Mouse (Mus musculus): ENCODE measurements at regions not wholly inside any gene's neighbourhood (a gene's known extent, or its start where the extent isn't known, plus 50 kb on each side); places are given as distances from the start of the nearest gene placed in this dataset.

DNA sequence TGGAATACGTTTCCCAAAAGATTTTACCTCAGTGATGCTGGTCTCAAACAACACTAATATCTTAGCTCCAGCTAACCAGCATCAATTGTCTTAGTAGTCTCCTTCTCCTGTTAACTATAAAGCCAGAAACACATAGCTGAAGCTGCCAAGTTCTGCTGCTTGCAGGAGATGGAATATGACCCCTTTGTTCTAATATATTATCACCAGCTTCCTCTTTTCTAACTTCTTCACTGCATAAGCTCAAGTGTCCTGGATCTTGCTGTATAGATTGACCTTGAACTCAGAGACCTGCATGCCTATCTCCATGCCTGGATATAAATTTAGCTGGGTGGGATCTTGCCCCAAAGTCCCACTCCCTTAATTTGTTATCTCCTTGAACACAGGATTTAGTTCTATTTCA, 94.8 kb downstream of the Rbm46 start:
- H3K27ac ChIP-seq, result no peak overlapping the region
- H3K27me3 ChIP-seq, result no peaks in the 10 kb centered on the region

DNA sequence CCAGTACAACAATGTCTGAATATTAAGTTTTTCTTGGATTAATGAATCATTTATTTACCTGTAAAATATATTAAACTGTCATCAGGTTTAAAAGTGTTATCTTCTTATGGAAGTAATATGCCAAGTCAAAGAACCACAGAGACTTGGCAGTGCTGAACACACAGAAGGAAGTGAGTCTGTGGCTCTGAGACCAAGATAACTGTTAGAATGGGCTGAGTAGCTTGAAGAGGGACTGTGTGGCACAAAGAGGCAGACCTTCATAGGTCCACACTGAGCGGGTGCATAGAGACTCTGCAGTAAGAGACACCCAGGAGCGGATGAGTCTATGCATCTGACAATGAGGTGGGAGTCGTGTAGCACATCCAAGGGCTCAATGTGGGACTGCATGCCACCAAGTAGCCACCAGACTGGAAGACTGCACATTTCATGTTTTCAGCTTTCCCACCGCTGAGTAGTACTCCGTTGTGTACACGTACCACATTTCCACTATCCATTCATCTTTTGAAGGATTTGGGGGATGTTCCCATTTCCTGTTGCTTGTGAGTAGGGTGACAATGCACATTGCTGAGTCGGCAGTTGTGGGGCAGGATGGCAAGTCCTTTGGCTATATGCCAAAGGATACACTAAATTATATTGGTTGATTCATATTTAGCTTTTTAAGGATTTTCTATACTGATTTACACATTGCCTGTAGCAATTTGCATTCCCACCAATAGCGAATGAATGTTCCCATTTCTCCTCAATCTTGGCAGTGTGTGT, 105.6 kb downstream of the Rbm46 start:
- H3K9ac ChIP-seq, result no peak overlapping the region
- ATAC-seq (ENCODE audit: low FRiP score), result no peak
- H3K9me3 ChIP-seq, result no peaks in the 10 kb centered on the region
- 96% methylated on average over 8 of the region's 8 CpGs for WGBS
- no peak overlapping the region for H3K4me2 ChIP-seq
- H3K4me3 ChIP-seq (replicated peaks), result no peak overlapping the region
- H3K27me3 ChIP-seq, result no peaks in the 10 kb centered on the region
- no peaks in the 10 kb centered on the region for H3K36me3 ChIP-seq (replicated peaks)
- no peak overlapping the region for H3K27ac ChIP-seq
- H3K4me1 ChIP-seq, result no peaks in the 10 kb centered on the region

More for the DNA sequence above, 94.8 kb downstream of the Rbm46 start:
- Histone ChIP-seq H3K36me3 (replicated peaks) (no peaks in the 10 kb centered on the region), H3K4me2 (no peak overlapping the region), H3K9me3 (no peaks in the 10 kb centered on the region), H3K4me1 (no peaks in the 10 kb centered on the region), H3K4me3 (replicated peaks) (no peak overlapping the region), H3K9ac (no peak overlapping the region)
- 83% methylated on average over 1 of the region's 1 CpGs for WGBS
- no peak for ATAC-seq (ENCODE audit: low FRiP score)

DNA sequence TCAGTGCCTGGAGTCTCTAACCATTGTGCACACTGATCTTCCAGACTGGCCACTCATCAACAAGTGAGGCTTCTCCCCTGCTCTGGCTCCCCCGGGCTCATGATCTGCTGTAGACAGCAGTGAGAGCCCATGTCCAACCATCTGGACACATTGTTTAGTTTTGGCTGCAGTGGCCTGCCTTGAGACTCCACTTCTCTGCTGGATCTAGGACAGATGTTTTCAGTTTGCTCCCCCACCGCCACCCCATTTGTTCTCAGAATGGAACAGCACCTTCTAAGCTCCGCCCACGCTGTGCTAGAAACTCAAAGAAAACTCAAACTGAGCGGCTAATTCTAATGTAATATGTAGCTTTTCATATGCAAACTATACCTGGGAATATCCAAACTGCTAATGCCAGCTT, 108.8 kb downstream of the Rbm46 start:
- no peaks in the 10 kb centered on the region for H3K9me3 ChIP-seq
- no peaks in the 10 kb centered on the region for H3K27me3 ChIP-seq
- H3K36me3 ChIP-seq (replicated peaks), result no peaks in the 10 kb centered on the region
- H3K4me3 ChIP-seq (replicated peaks), result no peak overlapping the region
- WGBS, result 75% methylated on average over 5 of the region's 5 CpGs
- H3K4me2 ChIP-seq, result no peak overlapping the region
- no peak overlapping the region for H3K27ac ChIP-seq
- no peaks in the 10 kb centered on the region for H3K4me1 ChIP-seq
- H3K9ac ChIP-seq, result no peak overlapping the region
- no peak for ATAC-seq (ENCODE audit: low FRiP score)

DNA sequence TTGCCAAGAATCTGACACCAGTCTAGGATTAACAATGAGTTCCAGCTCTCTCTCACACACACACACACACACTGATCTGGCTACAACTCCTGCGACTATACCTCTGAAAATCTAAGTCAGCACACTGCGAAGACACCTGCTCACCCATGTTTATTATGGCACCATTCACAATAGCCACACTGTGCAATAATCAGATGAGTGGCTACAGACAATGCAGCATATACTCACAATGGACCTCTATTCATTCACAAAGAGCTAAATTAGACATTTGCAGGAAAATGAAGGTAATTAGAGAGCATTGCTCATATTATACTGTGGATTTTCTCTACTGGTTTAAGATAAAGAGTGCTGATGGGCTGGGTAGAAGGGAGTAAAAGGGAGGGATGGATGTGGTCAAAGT, 116.3 kb downstream of the Rbm46 start:
- WGBS, result 70% methylated on average over 2 of the region's 2 CpGs
- H3K9ac ChIP-seq, result no peak overlapping the region
- H3K9me3 ChIP-seq, result no peaks in the 10 kb centered on the region
- no peaks in the 10 kb centered on the region for H3K36me3 ChIP-seq (replicated peaks)
- H3K27me3 ChIP-seq, result no peaks in the 10 kb centered on the region
- no peak overlapping the region for H3K4me2 ChIP-seq
- H3K27ac ChIP-seq, result no peak overlapping the region
- H3K4me3 ChIP-seq (replicated peaks), result no peak overlapping the region
- ATAC-seq (ENCODE audit: low FRiP score), result peak; percentile 27; the same call in 1 of the 2 replicates
- H3K4me1 ChIP-seq, result no peaks in the 10 kb centered on the region

DNA sequence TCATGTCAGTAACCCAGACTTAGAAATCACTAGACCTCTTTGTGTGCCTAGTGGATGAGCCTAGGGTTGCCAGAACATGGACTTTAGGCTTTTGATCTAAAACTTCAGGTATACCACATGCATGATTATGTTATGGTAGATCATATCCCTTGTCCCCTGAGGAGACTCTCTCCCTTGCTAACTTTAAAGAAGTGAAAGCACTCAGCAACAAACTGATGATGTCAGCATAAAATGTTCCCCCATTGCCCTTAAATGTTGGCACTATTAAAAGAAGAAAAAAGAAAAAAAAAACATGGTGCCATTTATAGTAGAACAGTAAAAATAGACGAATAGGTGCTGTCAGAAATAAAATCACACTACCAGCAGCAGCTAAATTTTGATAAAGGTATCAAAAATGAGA, 117.3 kb downstream of the Rbm46 start:
- no peak overlapping the region for H3K27ac ChIP-seq
- H3K4me3 ChIP-seq (replicated peaks), result no peak overlapping the region
- WGBS, result 69% methylated on average over 1 of the region's 1 CpGs
- H3K27me3 ChIP-seq, result no peaks in the 10 kb centered on the region
- H3K4me1 ChIP-seq, result no peaks in the 10 kb centered on the region
- no peaks in the 10 kb centered on the region for H3K36me3 ChIP-seq (replicated peaks)
- H3K9ac ChIP-seq, result no peak overlapping the region
- no peaks in the 10 kb centered on the region for H3K9me3 ChIP-seq
- H3K4me2 ChIP-seq, result no peak overlapping the region
- ATAC-seq (ENCODE audit: low FRiP score), result no peak

DNA sequence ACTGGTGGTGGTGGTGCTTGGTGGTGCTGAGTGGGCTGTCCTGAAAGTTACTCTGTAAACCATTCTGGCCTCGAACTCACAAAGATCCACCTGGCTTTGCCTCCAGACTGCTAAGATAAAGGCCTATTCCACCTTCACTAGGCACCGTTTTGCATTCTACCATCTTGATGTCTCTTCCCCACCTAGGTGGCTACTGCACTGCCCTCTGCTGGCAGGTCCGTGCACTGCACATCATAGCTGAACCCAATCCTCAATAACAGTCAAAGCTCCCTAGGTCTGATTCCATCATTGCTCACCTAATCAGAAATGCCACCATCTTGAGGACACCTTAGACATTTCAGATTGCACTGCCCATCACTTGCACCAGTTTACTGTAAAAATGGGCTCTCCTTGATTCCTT, 150.7 kb downstream of the Rbm46 start:
- H3K27ac ChIP-seq, result no peak overlapping the region
- H3K4me1 ChIP-seq, result no peaks in the 10 kb centered on the region
- H3K9ac ChIP-seq, result no peak overlapping the region
- H3K4me2 ChIP-seq, result no peak overlapping the region
- peak; percentile 58; the same call in 1 of the 2 replicates for ATAC-seq (ENCODE audit: low FRiP score)
- WGBS, result 26% methylated on average over 3 of the region's 3 CpGs
- H3K4me3 ChIP-seq (replicated peaks), result no peak overlapping the region
- no peaks in the 10 kb centered on the region for H3K9me3 ChIP-seq
- no peaks in the 10 kb centered on the region for H3K36me3 ChIP-seq (replicated peaks)
- H3K27me3 ChIP-seq, result no peaks in the 10 kb centered on the region

DNA sequence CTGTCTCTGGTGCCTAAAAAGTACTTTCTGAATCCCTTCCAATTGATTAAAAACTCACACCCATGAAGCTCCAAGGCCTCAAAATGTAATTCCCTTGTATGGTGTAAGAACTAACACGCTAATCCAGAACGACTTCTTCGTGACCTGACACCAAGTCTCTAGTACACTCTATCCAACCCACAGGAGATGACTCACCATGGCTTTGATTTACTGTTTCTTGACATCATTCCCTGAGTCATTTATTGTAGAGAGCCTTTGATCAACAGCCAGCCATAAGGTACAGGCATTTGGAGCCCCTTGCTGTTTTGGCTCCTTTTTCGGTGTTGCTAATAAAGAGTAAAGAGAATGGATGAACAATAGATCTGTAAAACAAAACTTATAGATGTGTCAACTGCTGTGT, 159.7 kb upstream of the Npy2r start:
- Histone ChIP-seq H3K36me3 (replicated peaks) (no peaks in the 10 kb centered on the region), H3K9ac (no peak overlapping the region), H3K4me2 (no peak overlapping the region), H3K27ac (no peak overlapping the region), H3K9me3 (no peaks in the 10 kb centered on the region), H3K4me1 (no peaks in the 10 kb centered on the region), H3K27me3 (no peaks in the 10 kb centered on the region), H3K4me3 (replicated peaks) (no peak overlapping the region)
- 89% methylated on average over 4 of the region's 4 CpGs for WGBS
- no peak for ATAC-seq (ENCODE audit: low FRiP score)

DNA sequence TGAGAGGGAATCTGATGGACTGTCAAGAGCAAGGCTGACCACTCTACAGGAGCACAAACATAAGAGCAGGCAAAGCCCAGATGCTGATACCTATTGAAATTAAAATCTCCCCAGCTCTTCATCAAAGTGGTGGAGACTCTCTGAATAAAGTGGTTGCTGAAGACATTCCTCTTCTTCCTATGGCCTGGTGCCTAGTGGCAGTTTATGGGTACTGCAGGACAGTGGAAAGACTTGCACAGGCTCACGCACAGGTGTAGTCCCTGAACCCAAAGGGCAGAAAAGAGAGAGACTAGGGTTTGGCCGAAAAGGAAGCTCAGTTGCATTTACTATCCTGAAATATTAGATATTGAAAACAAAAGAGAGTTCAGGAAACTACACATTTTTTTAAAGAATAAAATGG, 144.2 kb upstream of the Npy2r start:
- Histone ChIP-seq H3K36me3 (replicated peaks) (no peaks in the 10 kb centered on the region), H3K4me3 (replicated peaks) (no peak overlapping the region), H3K4me1 (no peaks in the 10 kb centered on the region), H3K4me2 (no peak overlapping the region), H3K9me3 (no peaks in the 10 kb centered on the region), H3K27ac (no peak overlapping the region), H3K9ac (no peak overlapping the region), H3K27me3 (no peaks in the 10 kb centered on the region)
- ATAC-seq (ENCODE audit: low FRiP score), result no peak
- WGBS, result 87% methylated on average over 2 of the region's 2 CpGs

DNA sequence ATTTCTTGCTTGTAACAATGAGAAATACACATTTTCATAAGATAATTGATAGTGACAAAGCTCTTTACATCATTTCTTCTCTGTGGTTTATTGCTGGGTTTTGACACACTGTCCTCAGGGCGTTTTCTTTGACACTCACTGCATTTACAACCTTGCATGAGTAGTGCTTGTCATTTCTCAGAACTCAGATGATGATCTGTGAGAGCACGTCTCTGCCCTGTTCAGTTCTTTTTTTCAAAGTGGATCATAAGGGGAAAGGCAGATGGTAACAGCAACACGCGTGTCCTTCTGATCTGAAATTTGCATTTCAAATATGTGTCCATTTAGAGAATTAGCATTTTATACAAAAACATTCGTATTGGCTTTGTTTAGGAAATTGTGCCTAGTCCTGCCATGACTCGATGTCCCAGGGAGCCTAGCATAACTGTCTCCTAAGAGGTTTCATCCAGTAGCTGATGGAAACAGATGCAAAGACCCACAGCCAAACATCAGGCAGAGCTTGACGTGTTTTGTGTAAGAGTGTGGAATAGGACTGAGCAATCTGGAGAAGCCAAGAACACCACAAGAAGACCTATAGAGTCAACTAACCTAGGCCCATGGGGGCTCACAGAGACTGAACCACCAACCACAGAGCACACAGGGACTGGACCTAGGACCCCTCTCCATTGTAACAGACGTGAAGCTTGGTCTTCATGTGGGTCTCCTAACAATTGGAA, 108.4 kb upstream of the Npy2r start:
- WGBS, result 79% methylated on average over 8 of the region's 8 CpGs

DNA sequence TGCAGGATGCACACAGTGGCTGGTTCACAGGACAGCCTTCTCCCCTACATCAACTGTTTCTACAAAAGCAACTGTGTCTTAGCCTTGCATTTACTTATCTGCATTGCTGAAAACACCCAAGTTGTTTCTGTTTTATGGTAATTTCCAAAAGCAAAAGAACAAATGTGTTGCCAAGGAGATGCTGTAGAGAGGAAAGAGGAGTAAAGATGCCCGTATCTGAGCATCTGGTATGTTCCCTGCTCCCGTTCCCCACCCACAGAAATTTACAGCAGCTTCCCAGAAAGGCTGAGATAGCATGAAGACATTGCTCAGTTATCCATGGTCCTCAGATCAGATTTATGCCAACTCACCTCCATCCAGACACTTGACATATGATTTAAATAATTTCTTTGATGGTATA, 104.5 kb upstream of the Npy2r start:
- H3K4me3 ChIP-seq (replicated peaks), result no peak overlapping the region
- no peak overlapping the region for H3K9ac ChIP-seq
- H3K4me2 ChIP-seq, result no peak overlapping the region
- no peaks in the 10 kb centered on the region for H3K9me3 ChIP-seq
- H3K4me1 ChIP-seq, result no peaks in the 10 kb centered on the region
- 62% methylated on average over 2 of the region's 2 CpGs for WGBS
- no peaks in the 10 kb centered on the region for H3K27me3 ChIP-seq
- ATAC-seq (ENCODE audit: low FRiP score), result no peak
- H3K36me3 ChIP-seq (replicated peaks), result no peaks in the 10 kb centered on the region
- no peak overlapping the region for H3K27ac ChIP-seq

More for the DNA sequence above, 108.4 kb upstream of the Npy2r start:
- Histone ChIP-seq H3K4me2 (no peak overlapping the region), H3K36me3 (replicated peaks) (no peaks in the 10 kb centered on the region), H3K9ac (no peak overlapping the region), H3K4me1 (no peaks in the 10 kb centered on the region), H3K27ac (no peak overlapping the region), H3K9me3 (no peaks in the 10 kb centered on the region), H3K4me3 (replicated peaks) (no peak overlapping the region), H3K27me3 (no peaks in the 10 kb centered on the region)
- ATAC-seq (ENCODE audit: low FRiP score), result no peak

DNA sequence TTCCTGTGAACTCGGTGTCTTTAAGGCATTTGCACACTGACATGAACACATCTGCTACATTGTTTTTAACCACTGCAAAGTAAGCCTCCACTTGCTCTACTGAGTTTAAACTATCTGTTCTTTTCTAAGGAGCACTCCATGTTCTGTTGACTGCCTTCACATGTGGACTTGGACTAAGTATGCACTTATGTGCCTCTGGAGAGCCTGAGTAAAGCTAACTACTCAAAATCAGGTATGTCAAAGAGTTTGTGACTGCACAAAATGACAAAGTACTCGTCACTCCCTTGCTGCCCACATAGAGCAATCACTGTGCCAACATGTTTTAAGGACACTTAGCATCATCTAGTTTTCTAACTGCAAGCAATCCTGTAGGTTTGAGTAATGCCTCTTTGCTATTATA, 92.2 kb upstream of the Npy2r start:
- Histone ChIP-seq H3K4me1 (0 out of 2 replicates have a peak, but pooled peaks cover 4% of the 10 kb centered on the region), H3K9ac (no peak overlapping the region), H3K36me3 (replicated peaks) (no peaks in the 10 kb centered on the region), H3K4me3 (replicated peaks) (no peak overlapping the region), H3K27me3 (no peaks in the 10 kb centered on the region), H3K27ac (no peak overlapping the region), H3K4me2 (no peak overlapping the region), H3K9me3 (no peaks in the 10 kb centered on the region)
- 78% methylated on average over 2 of the region's 2 CpGs for WGBS
- no peak for ATAC-seq (ENCODE audit: low FRiP score)

DNA sequence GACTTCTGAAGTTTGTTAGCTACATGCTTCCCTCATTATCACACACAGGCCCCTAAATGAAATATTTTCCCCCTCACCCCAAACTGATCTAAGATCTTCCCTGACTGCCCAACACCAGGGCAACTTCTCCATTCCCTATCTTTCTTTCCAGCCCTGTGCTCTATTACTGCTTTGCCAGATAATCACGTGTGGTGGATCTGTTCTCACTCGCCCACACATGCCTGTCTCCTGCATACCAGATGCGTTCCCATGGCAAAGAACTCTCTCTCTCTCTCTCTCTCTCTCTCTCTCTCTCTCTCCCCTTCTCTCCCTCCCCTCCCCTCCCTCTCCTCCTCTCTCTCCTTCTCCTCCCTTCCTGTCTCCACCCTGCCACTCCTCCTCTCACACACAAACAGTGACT, 88.8 kb upstream of the Npy2r start:
- no peak overlapping the region for H3K9ac ChIP-seq
- H3K4me2 ChIP-seq, result no peak overlapping the region
- no peaks in the 10 kb centered on the region for H3K9me3 ChIP-seq
- H3K4me1 ChIP-seq, result 0 out of 2 replicates have a peak, but pooled peaks cover 4% of the 10 kb centered on the region
- ATAC-seq (ENCODE audit: low FRiP score), result peak; percentile 53; the same call in 1 of the 2 replicates
- no peaks in the 10 kb centered on the region for H3K27me3 ChIP-seq
- H3K4me3 ChIP-seq (replicated peaks), result no peak overlapping the region
- H3K36me3 ChIP-seq (replicated peaks), result no peaks in the 10 kb centered on the region
- no peak overlapping the region for H3K27ac ChIP-seq
- 44% methylated on average over 3 of the region's 3 CpGs for WGBS

All from forebrain, embryonic 12.5 days (tissue).